Mouse (Mus musculus): ENCODE measurements at regions not wholly inside any gene's neighbourhood (a gene's known extent, or its start where the extent isn't known, plus 50 kb on each side); places are given as distances from the start of the nearest gene placed in this dataset.
"Not testable (repeated sequence)": the region's sequence is repeated elsewhere in the genome, so short reads cannot be mapped to it uniquely, and the experiment has no call there.

DNA sequence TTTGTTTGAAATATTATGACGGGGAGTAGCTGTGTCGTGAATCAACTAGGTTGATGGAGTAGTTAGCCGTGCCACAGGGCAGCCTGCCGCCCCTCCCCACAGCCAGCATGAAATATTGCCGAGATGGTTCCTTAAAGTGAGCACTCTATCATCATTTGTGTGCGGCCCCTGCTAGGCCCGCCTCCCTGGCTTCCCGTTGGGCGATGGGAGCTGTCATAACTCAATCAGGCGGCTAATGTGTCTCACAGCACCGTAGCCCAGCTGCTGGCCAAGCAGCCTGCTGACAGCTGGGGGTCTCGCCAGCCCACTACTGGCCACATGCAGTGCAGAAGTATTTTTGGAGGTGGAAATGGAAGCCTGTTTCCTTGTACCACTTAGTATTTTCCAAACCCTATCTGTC is 140.9 kb downstream of the Sall1 start:
- DNase-seq = no peak

DNA sequence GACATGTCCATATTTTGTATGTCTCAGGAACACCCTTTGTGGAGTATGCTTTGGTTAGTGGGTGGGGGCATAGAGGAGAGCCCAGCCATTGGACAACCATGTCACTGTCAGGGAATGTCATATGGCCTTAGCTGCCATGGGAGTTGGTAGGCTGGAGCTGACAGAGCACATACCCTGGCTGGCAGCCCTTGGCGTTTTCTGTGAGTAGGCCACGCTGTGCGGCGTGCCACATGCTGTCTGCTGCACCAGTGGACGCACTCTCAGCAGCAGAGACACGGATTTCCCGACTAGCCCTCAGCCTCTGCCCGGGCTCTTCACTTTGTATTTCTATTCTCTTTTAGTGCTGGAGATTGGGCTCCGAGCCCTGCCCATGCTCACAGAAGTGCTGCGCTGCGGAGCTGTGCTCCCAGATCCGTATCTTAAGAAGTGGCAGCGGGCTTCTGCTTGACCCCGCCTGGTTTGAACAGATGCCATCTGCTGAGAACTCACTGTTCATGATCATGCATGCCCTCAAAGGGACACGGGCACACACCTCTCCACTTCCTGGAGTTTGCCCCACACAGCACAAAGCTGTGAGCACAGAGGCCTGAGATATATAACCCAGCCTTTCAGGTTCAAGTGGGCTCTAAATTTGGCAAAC is 160.1 kb downstream of the Sall1 start:
- DNase-seq = no peak

GRCm38 (mm10) chr8:88879857-88880256 is 164.1 kb downstream of the Sall1 start:
- DNase-seq = peak; percentile 30

DNA sequence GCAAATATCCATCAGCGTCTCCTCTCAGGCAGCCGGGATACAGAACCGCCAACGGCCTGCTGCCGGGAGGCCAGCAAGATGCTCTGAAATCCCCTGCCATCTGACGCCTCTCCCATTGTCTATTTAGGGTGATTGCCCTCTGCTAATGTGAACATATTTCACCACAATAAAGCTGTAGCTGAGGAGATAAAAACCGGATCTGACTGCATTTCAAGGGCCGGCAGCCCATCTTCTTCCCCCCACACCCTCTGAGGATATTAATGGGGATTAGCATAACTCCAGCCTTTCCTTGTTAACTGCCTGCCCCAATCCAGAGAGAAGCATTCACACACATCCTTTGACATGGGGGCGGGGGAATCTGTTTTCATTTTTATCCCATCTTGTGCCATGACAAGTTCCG is 166.0 kb downstream of the Sall1 start:
- no peak for DNase-seq

- DNase-seq = no peak
Observed at GRCm38 (mm10) chr8:88862846-88863455, 166.1 kb downstream of the Cyld start.

DNA sequence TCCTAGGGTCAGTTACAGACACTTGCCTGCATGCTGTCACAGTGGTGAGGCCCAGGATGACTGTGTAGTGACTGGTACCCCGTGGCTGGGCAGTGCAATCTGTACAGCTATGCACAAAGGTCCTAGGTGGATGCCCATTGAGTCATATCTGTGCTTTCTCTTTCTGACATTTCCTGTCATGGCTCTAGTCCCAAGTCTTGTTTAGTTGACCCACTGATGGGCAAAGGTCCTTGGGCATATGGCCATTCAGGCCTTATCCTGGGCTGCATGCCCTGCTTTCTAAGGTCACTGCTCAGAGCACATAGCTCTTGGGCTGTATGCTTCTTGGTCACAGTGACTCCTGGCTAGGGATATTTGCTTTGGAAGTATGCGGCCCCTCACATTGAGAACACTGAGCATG is 160.4 kb downstream of the Cyld start:
- no peak for DNase-seq

- no peak for DNase-seq
Observed at GRCm38 (mm10) chr8:88853200-88853599, 156.4 kb downstream of the Cyld start.

- DNase-seq = no peak
Observed at GRCm38 (mm10) chr8:88845916-88846315, 149.1 kb downstream of the Cyld start.

DNA sequence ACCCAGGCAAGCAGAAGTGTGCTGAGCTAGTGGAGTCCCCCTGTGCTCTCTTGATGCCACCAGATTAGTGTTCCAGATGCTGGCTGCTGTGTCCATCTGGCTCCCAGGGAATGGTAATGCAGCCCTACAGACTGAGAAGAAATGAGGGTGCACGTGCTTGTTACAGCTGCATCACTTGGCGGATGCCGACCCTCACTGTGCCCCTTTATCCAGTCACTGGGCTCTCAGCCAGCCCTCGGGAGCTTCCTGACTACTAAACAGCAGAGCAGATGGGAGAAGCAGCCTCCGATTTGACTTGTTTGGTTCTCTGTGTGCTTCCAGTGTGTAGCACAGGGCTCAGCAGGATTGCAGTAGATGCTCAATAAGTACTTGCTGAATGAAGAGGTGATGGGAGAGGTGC is 147.5 kb downstream of the Cyld start:
- no peak for DNase-seq

GRCm38 (mm10) chr8:88842451-88842850 is 145.6 kb downstream of the Cyld start:
- peak; percentile 31 for DNase-seq

GRCm38 (mm10) chr8:88840096-88840495 is 143.3 kb downstream of the Cyld start:
- DNase-seq = no peak

DNA sequence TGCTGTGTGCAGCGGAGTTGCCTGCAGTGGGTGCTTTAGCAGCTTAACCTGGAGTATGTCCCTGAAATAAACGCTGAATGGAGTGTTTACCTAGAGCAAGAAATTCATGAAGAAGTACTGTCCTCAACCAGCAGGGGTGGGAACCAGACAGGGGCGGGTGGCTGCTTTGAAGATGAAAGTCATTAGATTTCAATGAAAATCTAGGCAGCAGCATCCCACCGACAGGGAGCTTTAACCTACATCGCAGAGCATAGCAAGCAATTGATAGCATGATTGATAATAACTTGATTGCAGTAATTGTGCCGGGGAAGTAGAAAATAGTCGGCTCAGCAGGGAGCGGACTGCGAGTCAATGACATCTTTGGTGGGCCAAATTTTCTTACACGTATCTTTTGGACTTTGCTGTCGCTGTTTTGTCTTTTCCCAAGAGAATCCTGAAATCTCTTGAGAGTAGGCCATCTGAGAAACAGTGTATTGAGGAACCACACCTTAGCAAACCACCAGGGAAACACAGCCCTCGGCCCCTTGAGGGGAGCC is 139.0 kb downstream of the Cyld start:
- DNase-seq = no peak

DNA sequence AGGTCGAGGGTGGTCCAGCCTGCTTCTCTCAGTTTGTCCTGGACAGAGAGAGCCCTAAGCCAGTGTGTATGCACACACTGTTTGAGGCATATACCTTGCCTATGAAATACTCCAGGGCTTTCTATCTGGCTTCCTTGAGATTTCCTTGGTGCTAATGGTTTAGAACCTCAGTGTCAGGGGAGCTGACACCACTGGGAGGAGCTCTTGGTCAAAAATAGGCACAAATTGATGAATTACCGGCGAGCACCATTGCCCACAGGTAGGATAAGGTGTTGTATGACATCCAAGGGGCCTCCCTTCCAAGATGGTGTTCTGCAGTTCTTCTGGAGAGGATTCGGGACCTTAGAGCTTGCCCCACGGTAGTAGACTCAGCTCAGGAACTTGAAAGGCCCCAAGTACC is 129.0 kb downstream of the Cyld start:
- DNase-seq = no peak

- DNase-seq = no peak
Observed at GRCm38 (mm10) chr8:88823931-88824330, 127.1 kb downstream of the Cyld start.

DNA sequence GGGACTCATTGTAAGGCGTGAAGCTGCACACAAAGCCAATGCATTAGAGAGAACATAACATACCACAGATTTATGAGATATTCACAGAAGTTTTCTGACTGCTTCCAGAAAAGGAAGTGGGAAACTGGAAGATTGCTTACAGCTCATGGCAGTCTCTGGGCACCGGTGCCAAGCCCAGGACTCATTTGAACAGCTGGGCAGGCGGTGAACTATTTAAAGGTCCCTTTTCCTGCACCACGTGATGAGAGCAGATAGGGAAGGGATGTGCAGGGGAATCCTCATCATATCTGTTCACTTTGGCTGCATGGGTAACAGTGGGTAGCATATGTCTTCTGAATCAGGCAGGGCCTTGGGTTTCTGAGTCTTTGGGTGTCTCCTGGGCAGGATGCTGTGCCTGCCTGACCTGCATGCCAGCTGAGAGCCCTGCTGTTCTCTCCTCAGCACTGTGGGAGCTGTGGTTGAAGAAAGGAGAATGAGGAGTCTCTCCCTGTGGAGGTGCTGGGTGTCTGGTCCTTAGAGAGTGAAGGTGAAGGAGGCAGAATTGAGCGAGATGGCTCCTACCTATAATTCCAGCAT is 123.5 kb downstream of the Cyld start:
- no peak for DNase-seq

DNA sequence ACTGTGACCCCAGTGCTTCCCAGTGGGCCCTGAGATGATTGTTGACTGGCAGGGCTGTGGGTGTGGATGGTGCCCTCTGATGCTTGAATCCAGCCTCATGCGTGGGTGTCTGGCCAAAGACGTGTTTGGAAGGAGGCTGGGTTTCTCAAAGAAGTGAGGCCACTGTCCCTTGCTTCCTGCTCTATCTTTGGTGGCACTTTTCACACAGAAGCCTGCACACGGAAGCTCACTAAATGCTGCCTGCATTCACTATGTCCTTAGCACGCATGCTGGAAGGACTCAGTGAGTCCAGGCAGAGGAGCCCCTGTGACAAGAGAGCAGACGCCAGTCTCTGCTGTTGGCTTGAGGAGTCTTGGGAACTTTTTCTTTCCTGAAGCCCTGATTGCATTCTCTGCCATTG is 119.6 kb downstream of the Cyld start:
- no peak for DNase-seq

DNA sequence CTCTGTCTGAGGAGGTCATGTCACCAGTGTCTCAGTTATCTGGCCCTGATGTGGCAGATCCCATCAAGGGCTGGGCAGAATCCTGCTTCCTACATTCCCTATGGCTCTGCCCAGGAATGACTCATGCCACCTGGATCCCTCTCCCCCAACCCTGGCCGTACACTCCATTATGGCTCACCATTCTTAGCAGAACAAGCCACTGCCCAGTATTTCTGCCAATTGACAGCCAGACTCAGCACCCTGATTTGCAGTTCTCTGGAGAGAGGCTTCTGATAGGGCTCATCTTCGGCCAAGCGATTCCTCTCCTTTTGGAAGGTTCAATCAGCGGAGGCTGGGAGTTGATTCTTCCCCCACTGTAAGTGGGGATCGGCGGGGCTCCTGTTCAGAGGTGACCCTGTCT is 117.4 kb downstream of the Cyld start:
- DNase-seq = no peak

DNA sequence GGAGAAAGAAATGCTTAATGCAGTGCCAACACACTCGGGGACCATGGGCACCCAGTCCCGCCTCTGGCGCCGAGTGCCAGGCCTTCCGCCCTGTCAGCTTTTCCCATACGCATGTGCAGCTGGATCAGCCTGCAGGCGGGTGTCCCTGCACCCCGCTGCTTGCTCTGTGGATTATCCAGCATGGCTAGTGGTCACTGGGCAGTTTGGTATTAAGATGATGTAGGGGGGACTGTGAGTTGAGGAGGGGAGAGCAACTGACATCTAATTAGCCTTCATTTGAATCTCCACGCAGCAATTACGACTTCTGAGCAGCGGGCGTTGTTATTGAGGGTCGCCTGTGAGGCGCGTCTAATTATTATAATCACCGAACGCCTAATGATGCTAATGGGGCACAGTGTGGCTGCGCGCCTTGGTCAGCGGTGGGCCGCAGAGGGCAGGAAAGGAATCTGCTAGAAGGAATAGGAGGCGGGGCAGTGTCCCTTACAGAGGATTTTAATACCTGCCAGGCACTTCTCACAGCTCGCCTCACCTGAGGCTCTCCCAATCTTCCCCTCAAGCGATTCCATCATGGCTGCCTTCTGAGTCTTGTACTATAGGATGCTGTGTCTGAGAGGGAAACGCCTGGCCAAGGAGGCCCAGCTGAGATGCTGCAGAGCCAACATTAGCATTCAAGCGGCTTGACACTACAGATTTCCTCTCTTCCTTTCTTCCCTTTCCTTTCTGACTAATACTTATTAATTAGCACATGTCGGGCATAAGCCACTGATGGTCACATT is 116.3 kb downstream of the Cyld start:
- DNase-seq = no peak

DNA sequence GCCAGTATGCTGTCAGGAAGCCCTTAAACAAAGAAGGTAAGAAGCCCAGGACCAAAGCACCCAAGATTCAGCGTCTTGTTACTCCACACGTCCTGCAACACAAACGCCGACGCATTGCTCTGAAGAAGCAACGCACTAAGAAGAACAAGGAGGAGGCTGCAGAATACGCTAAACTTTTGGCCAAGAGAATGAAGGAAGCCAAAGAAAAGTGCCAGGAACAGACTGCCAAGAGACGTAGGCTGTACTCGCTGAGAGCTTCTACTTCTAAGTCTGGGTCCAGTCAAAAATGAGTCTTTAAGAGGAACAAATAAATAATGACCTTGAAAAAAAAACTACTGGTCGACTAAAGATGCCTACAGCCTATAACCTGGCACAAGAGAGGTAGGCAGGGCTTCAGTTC is 110.0 kb downstream of the Cyld start:
- not testable (repeated sequence) for DNase-seq
